Mouse (Mus musculus): ENCODE data around the gene Copa. TPM values are rescaled to one million over a fixed set of nuclear protein-coding genes. Genes with fewer than 3 reads are reported as not detected.

Copa gene
- polyA plus RNA-seq, 1 experiment from 2014 or later, result 64.4 TPM

DNA sequence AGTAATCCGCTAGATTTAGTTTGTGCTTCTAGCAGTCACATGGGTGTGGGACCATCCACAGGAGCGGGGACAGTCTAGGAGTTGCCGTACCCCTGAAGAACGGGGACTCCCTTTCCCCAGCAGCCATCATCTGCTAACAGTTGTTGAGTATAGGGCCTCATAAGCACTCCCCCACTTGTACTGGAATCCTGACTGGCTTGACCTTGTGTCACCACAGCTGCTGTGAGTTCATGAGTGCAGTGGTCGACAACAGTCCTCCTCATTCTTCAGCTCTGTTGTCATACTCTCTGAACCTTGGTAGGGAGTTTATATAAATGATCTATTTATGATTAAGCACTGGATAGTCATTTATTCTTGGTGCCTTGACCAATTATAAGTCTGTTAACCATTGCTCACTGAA lies 87.5 kb downstream of the Copa start:
- Histone ChIP-seq H3K9ac (no peak overlapping the region), H3K4me1 (replicated peaks) (no peaks in the 10 kb centered on the region), H3K4me2 (no peak overlapping the region), H3K4me3 (replicated peaks) (no peak overlapping the region), H3K27ac (no peak overlapping the region), H3K27me3 (no peaks in the 10 kb centered on the region), H3K9me3 (replicated peaks) (no peaks in the 10 kb centered on the region), H3K36me3 (peaks cover 97% of the 10 kb centered on the region)
- ATAC-seq (ENCODE audit: low read depth) (no peak), DNase-seq (no peak)
- 91% methylated on average over 5 of the region's 5 CpGs for whole genome bisulfite sequencing (ENCODE audit: insufficient replicate concordance)

Other genes with a start within 250 kb of the Copa start
- gene Cd84, start 242.8 kb upstream of the Copa start, polyA plus RNA-seq (2015; fragmentation: Nextera tagmentation; extraction: Ambion mirVana), result 3.8 and 6.3 TPM in 2 replicates
- not detected in 2 replicates for gene Gm10521, start 186.9 kb upstream of the Copa start, polyA plus RNA-seq (2015; fragmentation: Nextera tagmentation; extraction: Ambion mirVana)
- gene Slamf6, start 165.0 kb upstream of the Copa start, polyA plus RNA-seq (2015; fragmentation: Nextera tagmentation; extraction: Ambion mirVana), result 0.40 and 0.72 TPM in 2 replicates
- gene Vangl2, start 54.1 kb upstream of the Copa start, polyA plus RNA-seq (2015; fragmentation: Nextera tagmentation; extraction: Ambion mirVana), result 0.89 and 1.4 TPM in 2 replicates
- not detected in 2 replicates for gene Nhlh1, start 25.0 kb upstream of the Copa start, polyA plus RNA-seq (2015; fragmentation: Nextera tagmentation; extraction: Ambion mirVana)
- 33.6 and 38.6 TPM in 2 replicates for gene Ncstn, start 266 bp downstream of the Copa start, polyA plus RNA-seq (2015; fragmentation: Nextera tagmentation; extraction: Ambion mirVana)
- 39.9 and 48.2 TPM in 2 replicates for gene Pex19, start 44.2 kb downstream of the Copa start, polyA plus RNA-seq (2015; fragmentation: Nextera tagmentation; extraction: Ambion mirVana)
- 58.1 and 65.0 TPM in 2 replicates for gene Dcaf8, start 65.6 kb downstream of the Copa start, polyA plus RNA-seq (2015; fragmentation: Nextera tagmentation; extraction: Ambion mirVana)
- gene Pea15a, start 124.3 kb downstream of the Copa start, polyA plus RNA-seq (2015; fragmentation: Nextera tagmentation; extraction: Ambion mirVana), result 20.9 and 22.2 TPM in 2 replicates
- 0.29 and 0.55 TPM in 2 replicates for gene Casq1, start 137.3 kb downstream of the Copa start, polyA plus RNA-seq (2015; fragmentation: Nextera tagmentation; extraction: Ambion mirVana)
- gene Atp1a4, start 175.9 kb downstream of the Copa start, polyA plus RNA-seq (2015; fragmentation: Nextera tagmentation; extraction: Ambion mirVana), result 0.03 TPM in 1 of 2 replicates, not detected in the other
- 15.4 and 16.8 TPM in 2 replicates for gene Igsf8, start 179.1 kb downstream of the Copa start, polyA plus RNA-seq (2015; fragmentation: Nextera tagmentation; extraction: Ambion mirVana)
- 0.25 and 0.32 TPM in 2 replicates for gene Atp1a2, start 215.5 kb downstream of the Copa start, polyA plus RNA-seq (2015; fragmentation: Nextera tagmentation; extraction: Ambion mirVana)
- 0.05 TPM in 1 of 2 replicates, not detected in the other for gene Kcnj9, start 246.8 kb downstream of the Copa start, polyA plus RNA-seq (2015; fragmentation: Nextera tagmentation; extraction: Ambion mirVana)

All from liver, embryonic 13.5 days (tissue).